ENCODE assay signal across 8 mouse cellular contexts in the genomic region with DNA sequence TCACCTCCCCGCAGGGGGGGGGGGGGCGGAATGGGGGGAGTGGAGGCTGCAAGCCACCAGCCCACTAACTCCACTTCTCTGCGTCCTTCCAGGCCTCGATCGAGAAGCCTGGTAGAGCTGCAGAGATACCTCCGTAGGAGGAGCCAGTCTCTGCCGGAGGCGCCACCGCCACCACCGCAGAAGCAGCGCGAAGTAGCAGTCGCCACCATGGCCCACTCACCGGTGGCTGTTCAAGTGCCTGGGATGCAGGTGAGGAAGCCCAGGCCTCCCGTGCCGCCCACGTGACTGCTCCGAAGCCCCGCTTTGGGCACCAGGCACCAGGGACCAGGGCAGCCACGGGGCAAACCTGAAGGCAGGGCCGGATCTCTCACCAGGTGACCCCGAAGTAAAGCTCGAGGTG. TPM values are rescaled to one million over a fixed set of nuclear protein-coding genes. Genes with fewer than 3 reads are reported as not detected.
DNase-seq lines count a peak whose midpoint lies in the region; ATAC-seq and TF ChIP-seq lines count a peak whose summit lies in the region.

No protein-coding gene starts in this region.

- H3K4me2 ChIP-seq in heart, postnatal 0 days (ENCODE audit: low read depth, low read length), result peak overlapping the region; percentile 86
- peak overlapping the region; percentile 58 for H3K4me2 ChIP-seq in stomach, embryonic 14.5 days (replicated peaks; ENCODE audit: low read depth, low read length)

- H3K9ac ChIP-seq in heart, postnatal 0 days (replicated peaks; ENCODE audit: low read depth, low read length), result peak overlapping the region; percentile 33
- H3K9ac ChIP-seq in stomach, embryonic 14.5 days (replicated peaks; ENCODE audit: low read depth, low read length), result no peak overlapping the region; the same call in 1 of the 2 replicates

- DNase-seq in adrenal gland, adult (ENCODE audit: inconsistent age in 2 of 2, low spot score in 1 of 2), result peak; percentile 6 to 35
- DNase-seq in adrenal gland, adult 18-20 months (ENCODE audit: low spot score in 2 of 2), result no peak
- peak; percentile 28 for DNase-seq in urinary bladder, adult 2 months (ENCODE audit: low spot score)
- DNase-seq in urinary bladder, postnatal 10 days (ENCODE audit: low spot score), result no peak
- no peak for DNase-seq in heart, postnatal 0 days (ENCODE audit: low spot score)
- peak; percentile 25 to 41 for DNase-seq in kidney, postnatal 4 days
- no peak for DNase-seq in midbrain, embryonic 10.5 days (ENCODE audit: low spot score)

- no peaks in the 10 kb centered on the region for H3K4me1 ChIP-seq in heart, postnatal 0 days (ENCODE audit: control insufficient read depth, insufficient read depth)
- H3K4me1 ChIP-seq in midbrain, embryonic 10.5 days, result peaks cover 4% of the 10 kb centered on the region; the same call in 1 of the 2 replicates
- H3K4me1 ChIP-seq in stomach, embryonic 14.5 days (ENCODE audit: control insufficient read depth, insufficient read depth, low read length), result no peaks in the 10 kb centered on the region

- peak overlapping the region; percentile 52 for H3K4me3 ChIP-seq in heart, postnatal 0 days (ENCODE audit: low read depth, low read length)
- H3K4me3 ChIP-seq in midbrain, embryonic 10.5 days, result peak overlapping the region; percentile 58
- peak overlapping the region; percentile 47 for H3K4me3 ChIP-seq in stomach, embryonic 14.5 days (ENCODE audit: low read depth, low read length)

- H3K9me3 ChIP-seq in heart, postnatal 0 days (replicated peaks; ENCODE audit: control insufficient read depth, low read length), result no peaks in the 10 kb centered on the region
- H3K9me3 ChIP-seq in midbrain, embryonic 10.5 days (replicated peaks), result no peaks in the 10 kb centered on the region
- H3K9me3 ChIP-seq in stomach, embryonic 14.5 days (ENCODE audit: control insufficient read depth, low read depth, low read length), result no peaks in the 10 kb centered on the region

- H3K36me3 ChIP-seq in heart, postnatal 0 days (replicated peaks; ENCODE audit: control insufficient read depth, insufficient read depth, low read length), result no peaks in the 10 kb centered on the region
- H3K36me3 ChIP-seq in midbrain, embryonic 10.5 days, result no peaks in the 10 kb centered on the region
- H3K36me3 ChIP-seq in stomach, embryonic 14.5 days (ENCODE audit: control insufficient read depth, insufficient read depth, low read length), result no peaks in the 10 kb centered on the region

- WGBS in heart, postnatal 0 days, result 10% methylated on average over 19 of the region's 23 CpGs
- WGBS in midbrain, embryonic 10.5 days, result 12% methylated on average over 21 of the region's 23 CpGs
- WGBS in stomach, embryonic 14.5 days, result 14% methylated on average over 20 of the region's 23 CpGs

- TF ChIP-seq EP300 in heart, postnatal 0 days (IDR thresholded peaks at IDR 0.05; ENCODE audit: low read depth), result no peak

- peak; percentile 17; the same call in 1 of the 2 replicates for ATAC-seq in heart, postnatal 0 days (ENCODE audit: insufficient read depth, low read depth)
- ATAC-seq in stomach, embryonic 14.5 days (ENCODE audit: insufficient number of reproducible peaks, insufficient read depth, low FRiP score, low read depth), result peak; percentile 49; the same call in 1 of the 2 replicates

- H3K27ac ChIP-seq in heart, postnatal 0 days (ENCODE audit: low read depth), result no peak overlapping the region
- H3K27ac ChIP-seq in midbrain, embryonic 10.5 days (replicated peaks), result no peak overlapping the region
- peak overlapping the region; percentile 33; the same call in 1 of the 2 replicates for H3K27ac ChIP-seq in stomach, embryonic 14.5 days (ENCODE audit: low read length)

- no peaks in the 10 kb centered on the region for H3K27me3 ChIP-seq in heart, postnatal 0 days (ENCODE audit: control insufficient read depth, insufficient read depth, low read length)
- H3K27me3 ChIP-seq in midbrain, embryonic 10.5 days (ENCODE audit: low read depth, poor library complexity, severe bottlenecking), result peaks cover 75% of the 10 kb centered on the region
- H3K27me3 ChIP-seq in stomach, embryonic 14.5 days (ENCODE audit: control insufficient read depth, insufficient read depth, low read length), result no peaks in the 10 kb centered on the region

- no peak for TF ChIP-seq CTCF in heart, postnatal 0 days (IDR thresholded peaks at IDR 0.05; ENCODE audit: low read depth)

RNA-seq across cellular contexts. Expression of gene Stk26, which starts 0.7 kb away (rescaled TPM):
- 1 to 10 TPM; 1.9 to 4.1 TPM for total RNA-seq in adrenal gland, adult 18-20 months (2021)
- polyA plus RNA-seq in urinary bladder, adult 2 months (2012; rRNA removed), result 17.5 and 21.5 TPM in 2 replicates
- 3.4 and 5.2 TPM in 2 replicates for total RNA-seq in heart, postnatal 0 days (2014; rRNA removed; ENCODE audit: low replicate concordance)
- 1.1 and 1.8 TPM in 2 replicates for polyA plus RNA-seq in heart, postnatal 0 days (2015; fragmentation: Nextera tagmentation; extraction: Ambion mirVana)
- polyA plus RNA-seq in midbrain, embryonic 10.5 days (2016; fragmentation: Nextera tagmentation; extraction: Ambion mirVana), result 1.3 and 2.4 TPM in 2 replicates
- 9.2 and 10.0 TPM in 2 replicates for polyA plus RNA-seq in stomach, embryonic 14.5 days (2014; fragmentation: Nextera tagmentation; extraction: Ambion mirVana)

Comparison
In these comparisons a context has a peak if more than half of its experiments do, and no peak if none do; other contexts are left out.
1. DNase-seq: peak in adrenal gland, adult (2 of 2), urinary bladder, adult 2 months (single experiment) and kidney, postnatal 4 days (2 of 2); none in adrenal gland, adult 18-20 months (0 of 2), urinary bladder, postnatal 10 days (single experiment), heart, postnatal 0 days (single experiment) and midbrain, embryonic 10.5 days (single experiment).
2. Peak in every context shown above with its lines, with median percentiles within 50 percentile points of each other: H3K4me3 ChIP-seq.